In genomic region chr2:180474864-180475263, GRCm38 (mm10) we compare ENCODE assay signal across 35 mouse cellular contexts. TPM values are rescaled to one million over a fixed set of nuclear protein-coding genes. Genes with fewer than 3 reads are reported as not detected.
"Had no signal": no experiment of that assay in that cellular context is flagged by ENCODE, and none has a peak within 500 bp of the region (broad histone marks: within the 10 kb centered on the region; RNA-seq: fewer than 3 reads in every experiment).

No protein-coding gene starts in this region.

- DNase-seq: heart, postnatal 10 days; heart, postnatal 14 days; heart, postnatal 36 days; heart, postnatal 4 days; kidney, adult 11 months; kidney, adult 18-20 months; kidney, adult 2 months; kidney, adult 8-10 months; kidney, adult 9 months; kidney, postnatal 10 days; kidney, postnatal 14 days; kidney, postnatal 25 days; kidney, postnatal 36 days; kidney, postnatal 4 days; layer of hippocampus, adult 9-11 months; layer of hippocampus, postnatal 36 days had no signal

- H3K4me3 ChIP-seq: heart, embryonic 12.5 days; heart, embryonic 13.5 days; heart, embryonic 15.5 days; hindbrain, embryonic 10.5 days; hindbrain, embryonic 12.5 days; hindbrain, embryonic 13.5 days; hindbrain, embryonic 15.5 days; intestine, embryonic 15.5 days; kidney, embryonic 15.5 days; layer of hippocampus, adult 2 months; left cerebral cortex, adult 2 months had no signal

- H3K4me2 ChIP-seq: heart, embryonic 11.5 days; heart, embryonic 12.5 days; heart, embryonic 13.5 days; heart, embryonic 15.5 days; hindbrain, embryonic 12.5 days; hindbrain, embryonic 13.5 days; hindbrain, embryonic 14.5 days; hindbrain, embryonic 15.5 days; intestine, embryonic 15.5 days; kidney, embryonic 15.5 days had no signal

- H3K27ac ChIP-seq: heart, embryonic 13.5 days; heart, embryonic 15.5 days; hindbrain, embryonic 10.5 days; hindbrain, embryonic 12.5 days; hindbrain, embryonic 13.5 days; hindbrain, embryonic 14.5 days; hindbrain, embryonic 15.5 days; hindbrain, postnatal 0 days; intestine, embryonic 15.5 days; kidney, embryonic 15.5 days; kidney, postnatal 0 days; layer of hippocampus, adult 2 months; left cerebral cortex, adult 2 months had no signal

- H3K9ac ChIP-seq: heart, embryonic 12.5 days; heart, embryonic 13.5 days; heart, embryonic 15.5 days; hindbrain, embryonic 12.5 days; hindbrain, embryonic 13.5 days; hindbrain, embryonic 14.5 days; hindbrain, embryonic 15.5 days; intestine, embryonic 15.5 days; kidney, embryonic 15.5 days had no signal

- H3K9me3 ChIP-seq: heart, embryonic 12.5 days; heart, embryonic 13.5 days; heart, embryonic 15.5 days; hindbrain, embryonic 10.5 days; hindbrain, embryonic 12.5 days; hindbrain, embryonic 13.5 days; hindbrain, embryonic 15.5 days; intestine, embryonic 15.5 days; kidney, embryonic 15.5 days had no signal

- H3K27me3 ChIP-seq: hindbrain, embryonic 15.5 days; kidney, embryonic 15.5 days had no signal

- H3K36me3 ChIP-seq: heart, embryonic 12.5 days; heart, embryonic 13.5 days; heart, embryonic 15.5 days; hindbrain, embryonic 10.5 days; hindbrain, embryonic 12.5 days; hindbrain, embryonic 13.5 days; hindbrain, embryonic 15.5 days; intestine, embryonic 15.5 days; kidney, embryonic 15.5 days had no signal

RNA-seq across cellular contexts. Expression of gene Slco4a1, which starts 18.8 kb away (rescaled TPM):
- total RNA-seq: heart, postnatal 25 days had no signal
- polyA plus RNA-seq: heart, embryonic 11.5 days; heart, postnatal 0 days had no signal

RNA-seq across cellular contexts. Expression of gene Ntsr1, which starts 24.9 kb away (rescaled TPM):
- total RNA-seq: heart, postnatal 14 days; heart, postnatal 25 days; heart, postnatal 36 days; hematopoietic stem cell, adult 5-6 weeks had no signal
- polyA plus RNA-seq: inflammation-experienced regulatory T-cells, adult 6 months; kidney, adult 2 months had no signal
